Mouse (Mus musculus): Measurements from ENCODE around the gene Etnk1.
"Not testable (repeated sequence)": the region's sequence is repeated elsewhere in the genome, so short reads cannot be mapped to it uniquely, and the experiment has no call there.

The Etnk1 gene

DNA sequence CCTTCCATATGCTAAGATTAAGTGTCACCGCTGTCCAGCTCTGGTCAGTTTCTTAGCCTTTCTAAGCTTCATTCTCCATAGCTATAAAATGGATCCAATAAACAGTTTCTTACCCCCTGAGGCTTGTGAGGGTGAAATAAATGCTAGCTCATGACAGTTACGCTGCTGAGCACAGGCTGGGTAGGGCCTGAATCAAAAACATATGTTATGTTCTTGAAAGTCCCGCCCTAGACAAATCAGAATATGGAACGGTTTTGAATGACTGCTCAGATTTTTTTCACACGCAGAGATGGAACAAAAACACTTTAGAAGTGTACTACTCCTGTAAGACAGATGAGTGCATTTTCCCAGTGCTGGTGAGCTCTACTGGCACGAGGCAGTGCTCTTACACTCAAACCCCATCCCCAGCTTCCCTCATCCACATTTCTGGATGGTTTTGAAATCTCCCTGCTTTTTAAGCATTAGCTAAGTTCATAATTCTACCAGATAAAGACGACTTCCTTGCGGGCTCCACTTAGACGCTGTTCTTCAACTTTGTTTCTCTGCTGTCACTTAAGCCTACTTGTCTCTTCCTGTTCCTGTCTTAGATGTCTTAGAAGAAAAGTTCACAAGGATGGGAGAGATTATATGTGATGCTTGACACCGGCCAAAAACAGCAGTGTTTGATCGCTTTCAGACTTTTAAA, 4.9 kb downstream of the Etnk1 start:
- no peak for DNase-seq

DNA sequence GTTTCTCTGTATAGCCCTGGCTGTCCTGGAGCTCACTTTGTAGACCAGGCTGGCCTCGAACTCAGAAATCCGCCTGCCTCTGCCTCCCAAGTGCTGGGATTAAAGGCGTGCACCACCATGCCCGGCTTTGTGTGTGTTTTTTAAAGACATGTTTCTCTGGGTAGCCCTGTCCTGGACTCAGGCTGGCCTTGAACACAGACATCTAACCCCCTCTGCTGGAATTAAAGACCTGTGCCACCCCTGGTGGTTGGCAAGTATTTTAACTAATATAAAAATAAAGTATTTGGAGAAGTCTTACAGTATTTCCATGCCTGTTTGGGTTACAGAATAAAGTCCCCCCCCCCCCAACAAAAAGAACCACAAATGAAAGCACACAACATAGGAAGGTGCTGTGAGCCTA, 5.7 kb downstream of the Etnk1 start:
- DNase-seq: not testable (repeated sequence)

DNA sequence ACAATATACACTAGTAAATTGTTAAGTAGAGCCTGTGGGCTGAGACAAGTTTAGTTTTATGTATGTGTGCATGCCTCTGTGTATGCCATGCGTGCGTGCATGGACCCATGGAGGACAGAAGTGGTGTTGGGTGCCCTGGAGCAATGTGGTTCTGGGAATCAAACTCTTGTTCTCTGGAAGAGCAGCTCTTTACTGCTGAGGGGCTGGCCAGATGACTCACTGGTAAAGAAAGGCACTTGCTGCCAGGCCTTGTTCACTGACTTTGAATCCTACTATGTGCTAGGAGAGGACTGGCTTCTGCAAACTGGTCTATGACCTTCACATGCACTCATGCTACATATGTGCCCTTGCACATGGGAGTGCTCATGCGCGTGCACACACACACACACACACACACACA, 7.2 kb downstream of the Etnk1 start:
- DNase-seq: no peak

- DNase-seq: peak; percentile 29 to 55
Measured at GRCm38 (mm10) chr6:143174906-143175656, 8.1 kb downstream of the Etnk1 start.

- no peak for DNase-seq
Measured at GRCm38 (mm10) chr6:143176076-143176475, 9.1 kb downstream of the Etnk1 start.

DNA sequence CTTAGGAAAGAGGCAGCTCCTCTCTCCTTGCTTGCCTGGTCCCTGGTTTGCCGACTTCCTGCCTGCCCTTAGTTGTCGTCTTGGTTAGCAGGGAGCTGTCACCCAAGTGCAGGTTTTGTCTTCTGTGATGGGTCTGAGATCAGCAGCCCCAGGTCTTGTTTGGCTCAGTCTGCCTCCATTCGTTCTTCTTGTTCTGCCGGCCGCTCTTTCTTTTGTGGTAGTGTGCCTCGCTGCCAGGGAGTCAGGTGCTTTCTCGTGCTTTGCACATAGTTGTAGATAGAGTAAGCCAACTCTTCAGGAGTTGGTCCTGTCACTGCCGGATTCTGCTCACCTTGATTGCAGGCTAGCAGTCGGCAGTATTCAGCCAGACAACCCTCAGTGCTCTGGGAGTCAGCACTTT, 9.6 kb downstream of the Etnk1 start:
- DNase-seq: peak in 1 of 2 experiments; percentile 15

- DNase-seq: no peak
Measured at GRCm38 (mm10) chr6:143179181-143179580, 12.2 kb downstream of the Etnk1 start.

DNA sequence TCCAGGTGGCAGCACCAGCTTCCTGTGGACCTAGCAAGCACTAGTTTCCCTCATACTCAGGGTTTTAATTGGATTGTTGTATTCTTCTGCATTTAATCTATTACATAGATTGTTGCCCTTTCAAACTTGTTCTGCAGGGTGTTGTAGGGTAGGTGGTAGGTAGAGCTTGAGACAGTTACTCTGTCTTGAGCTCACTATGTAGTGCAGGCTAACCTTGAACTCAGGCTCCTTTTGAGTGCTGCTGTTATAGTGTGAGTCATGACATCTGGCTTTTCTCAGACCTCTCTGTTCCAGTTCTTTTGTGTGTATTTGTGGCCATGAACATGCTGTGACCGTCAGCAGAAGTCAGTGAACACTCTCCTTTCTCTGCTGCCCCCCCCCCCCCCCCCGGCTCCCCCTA, 12.7 kb downstream of the Etnk1 start:
- no peak for DNase-seq

DNA sequence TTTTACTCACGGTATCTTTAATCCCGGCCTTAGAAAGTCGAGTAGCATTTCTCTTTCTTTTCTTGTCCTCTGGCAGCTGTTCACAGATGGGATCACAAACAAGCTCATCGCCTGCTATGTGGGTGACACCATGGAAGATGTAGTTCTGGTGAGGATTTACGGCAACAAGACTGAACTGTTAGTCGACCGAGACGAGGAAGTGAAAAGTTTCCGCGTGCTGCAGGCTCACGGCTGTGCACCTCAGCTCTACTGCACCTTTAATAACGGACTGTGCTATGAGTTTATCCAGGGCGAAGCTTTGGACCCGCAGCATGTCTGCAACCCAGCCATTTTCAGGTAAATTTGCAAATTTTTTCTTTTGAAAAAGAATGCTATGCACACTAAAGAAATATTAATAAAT, 13.5 kb downstream of the Etnk1 start:
- no peak for DNase-seq

- no peak for DNase-seq
Measured at GRCm38 (mm10) chr6:143184099-143184498, 17.1 kb downstream of the Etnk1 start.

DNA sequence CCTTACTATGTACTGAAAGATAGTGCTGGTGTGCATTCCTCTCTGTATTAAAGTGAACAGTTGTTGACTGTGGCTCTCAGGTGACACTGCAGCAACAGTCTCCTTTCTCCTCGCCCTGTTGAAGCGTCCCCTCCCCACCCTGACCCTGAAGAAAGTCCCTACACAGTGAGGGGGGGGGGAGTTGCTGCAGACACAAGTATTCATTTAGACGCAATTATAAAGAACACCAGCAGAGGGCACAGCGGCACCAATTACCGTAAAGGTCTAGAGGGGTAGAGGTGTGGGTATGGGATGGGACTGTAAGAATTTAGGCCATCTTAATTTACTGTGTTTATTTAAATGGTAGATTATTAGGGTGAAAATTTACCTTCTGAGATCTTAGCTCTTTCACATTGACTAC, 17.7 kb downstream of the Etnk1 start:
- peak; percentile 30 to 57 for DNase-seq

- no peak for DNase-seq
Measured at GRCm38 (mm10) chr6:143190838-143191476, 23.9 kb downstream of the Etnk1 start.

DNA sequence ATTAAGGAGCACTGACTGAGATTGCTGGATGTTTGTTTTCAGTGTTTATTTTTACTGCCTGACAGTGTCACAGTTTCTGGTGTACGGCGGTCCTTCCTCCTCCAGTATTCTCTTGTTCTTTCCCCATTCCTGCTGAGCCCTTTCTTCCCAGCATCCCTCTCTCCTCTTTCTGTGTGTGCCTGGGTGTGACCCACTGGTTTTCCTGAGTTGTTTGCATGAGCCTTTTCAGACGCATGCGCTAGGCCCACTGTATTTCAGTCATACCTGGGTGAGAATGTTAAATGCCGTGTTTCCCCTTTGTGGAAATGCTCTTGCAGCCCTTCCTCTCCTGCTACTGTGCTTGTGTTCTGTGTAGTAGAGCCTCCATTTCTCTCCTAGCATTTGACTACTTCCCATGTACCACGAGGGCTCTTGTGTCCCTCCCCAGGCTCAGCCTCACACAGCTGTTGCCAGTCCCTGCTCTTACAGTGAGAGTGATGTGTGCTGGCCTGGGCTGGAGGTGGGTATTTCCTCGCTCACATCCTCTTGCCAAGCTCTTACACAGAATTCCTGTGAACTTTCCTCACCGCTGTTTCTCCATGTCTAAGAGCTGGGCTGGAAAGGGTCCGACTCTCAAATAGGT, 24.6 kb downstream of the Etnk1 start:
- DNase-seq: no peak

DNA sequence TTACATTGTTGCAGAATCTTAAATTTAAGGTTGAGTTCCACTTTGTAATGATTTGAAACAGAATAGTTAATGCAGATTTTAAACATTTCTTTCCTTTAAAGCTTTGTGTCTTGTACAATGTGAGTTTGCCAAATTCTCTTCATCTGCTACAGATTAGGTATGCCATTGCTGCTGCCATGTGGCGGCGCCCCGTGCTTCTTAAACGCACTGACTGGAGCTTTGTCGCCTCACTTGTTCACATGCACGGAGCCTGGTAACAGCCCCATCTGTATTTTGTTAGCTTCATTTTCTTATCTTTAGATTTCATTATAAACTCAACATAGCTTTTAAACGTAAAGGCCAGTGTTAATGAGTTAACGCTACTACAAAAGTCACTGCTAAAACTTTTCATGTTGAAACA, 25.7 kb downstream of the Etnk1 start:
- DNase-seq: no peak

GRCm38 (mm10) chr6:143193166-143193565, 26.1 kb downstream of the Etnk1 start:
- no peak for DNase-seq

DNA sequence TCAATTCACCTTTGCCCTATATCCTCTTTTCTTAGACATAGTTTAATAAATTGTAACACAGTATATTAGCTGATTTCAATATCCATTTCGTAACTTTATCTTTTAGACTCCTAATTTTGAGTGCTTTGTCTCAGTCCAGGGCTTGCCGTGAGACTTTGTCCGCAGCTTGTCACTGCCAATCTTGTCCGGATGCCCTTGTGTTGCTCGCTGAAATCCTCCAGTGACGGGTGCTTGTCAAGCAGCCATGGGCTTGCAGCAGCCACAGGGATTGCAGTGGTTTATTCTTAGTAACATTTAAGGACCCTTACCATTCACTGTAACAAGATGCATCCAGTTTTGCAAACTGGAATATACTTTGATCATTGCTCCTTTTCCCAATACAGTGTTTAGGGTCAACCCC, 26.6 kb downstream of the Etnk1 start:
- no peak for DNase-seq

GRCm38 (mm10) chr6:143197053-143197452, 30.0 kb downstream of the Etnk1 start:
- DNase-seq: no peak

GRCm38 (mm10) chr6:143198421-143198820, 31.4 kb downstream of the Etnk1 start:
- no peak for DNase-seq

DNA sequence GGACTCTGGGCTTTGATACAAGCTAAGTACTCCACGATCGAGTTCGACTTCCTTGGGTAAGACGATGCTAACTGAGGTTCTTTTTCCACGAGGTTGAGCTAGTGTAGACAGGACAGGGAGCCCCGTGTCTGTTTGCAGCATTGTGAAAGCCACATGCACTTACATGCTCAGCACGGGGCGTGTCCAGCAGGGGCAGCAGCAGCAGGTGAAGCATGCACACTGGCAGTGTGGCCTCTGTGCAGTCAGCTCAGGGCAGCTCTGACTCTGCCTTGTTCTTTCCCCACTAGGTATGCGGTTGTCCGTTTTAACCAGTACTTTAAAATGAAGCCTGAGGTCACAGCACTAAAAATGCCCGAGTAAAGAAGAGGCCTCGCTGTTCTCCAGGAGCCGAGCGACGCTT, 36.1 kb downstream of the Etnk1 start:
- no peak for DNase-seq

- no peak for DNase-seq
Measured at GRCm38 (mm10) chr6:143208880-143209279, 41.9 kb downstream of the Etnk1 start.

DNA sequence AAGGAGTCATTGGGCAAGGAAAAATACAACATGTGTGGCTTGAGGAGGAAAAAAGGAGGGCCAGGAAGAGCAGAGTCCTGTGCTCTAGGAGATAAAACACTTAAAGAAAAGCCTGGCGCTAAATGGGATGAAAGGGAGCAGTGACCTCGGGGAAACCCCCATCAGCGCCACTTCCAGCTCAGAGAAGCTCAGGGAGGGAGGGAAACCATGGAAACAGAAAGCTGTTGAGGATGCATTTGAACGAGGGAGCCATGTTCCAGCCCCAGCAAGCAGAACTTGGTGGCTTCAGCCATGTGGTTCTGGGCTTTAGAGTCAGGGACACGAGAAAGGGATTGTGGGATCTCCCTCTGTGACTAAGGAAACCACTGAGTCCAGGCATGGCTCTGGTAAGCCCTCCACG, 45.7 kb downstream of the Etnk1 start:
- no peak for DNase-seq

- no peak for DNase-seq
Measured at GRCm38 (mm10) chr6:143213461-143213860, 46.4 kb downstream of the Etnk1 start.

- no peak for DNase-seq
Measured at GRCm38 (mm10) chr6:143216221-143216620, 49.2 kb downstream of the Etnk1 start.

GRCm38 (mm10) chr6:143219347-143219746, 52.3 kb downstream of the Etnk1 start:
- peak; percentile 38 to 76 for DNase-seq
